Mouse (Mus musculus): ENCODE results near the gene Akr1b7. TPM values are rescaled to one million over a fixed set of nuclear protein-coding genes. Genes with fewer than 3 reads are reported as not detected.

Akr1b7 gene
- polyA plus RNA-seq (2012; rRNA removed) = 3.5 and 5.3 TPM in 2 replicates

GRCm38 (mm10) chr6:34412023-34412422, at the start of gene Akr1b7:
Gene Akr1b7, plus strand, starts transcription at chr6:34412334.

GRCm38 (mm10) chr6:34384110-34384661, 27.9 kb upstream of the Akr1b7 start, which contains the start of gene Akr1b10:
Gene Akr1b10, plus strand, starts transcription at chr6:34384218.

Other genes starting within 250 kb of the Akr1b7 start
- 17.8 and 24.2 TPM in 2 replicates for gene Slc35b4, start 235.2 kb upstream of the Akr1b7 start, polyA plus RNA-seq (2012; rRNA removed)
- gene Akr1b3, start 94.9 kb upstream of the Akr1b7 start, polyA plus RNA-seq (2012; rRNA removed) = 253 and 301 TPM in 2 replicates
- 20.6 and 24.3 TPM in 2 replicates for gene Akr1b8, start 58.2 kb upstream of the Akr1b7 start, polyA plus RNA-seq (2012; rRNA removed)
- 22.4 and 29.8 TPM in 2 replicates for gene Akr1b10, start 28.1 kb upstream of the Akr1b7 start, polyA plus RNA-seq (2012; rRNA removed)
- 9.7 and 15.7 TPM in 2 replicates for gene Bpgm, start 63.9 kb downstream of the Akr1b7 start, polyA plus RNA-seq (2012; rRNA removed)
- 30.7 and 33.7 TPM in 2 replicates for gene Cald1, start 186.2 kb downstream of the Akr1b7 start, polyA plus RNA-seq (2012; rRNA removed)